ENCODE assay signal across 8 mouse cellular contexts in genomic region chr5:125176370-125176766, GRCm38 (mm10). TPM values are rescaled to one million over a fixed set of nuclear protein-coding genes. Genes with fewer than 3 reads are reported as not detected.
DNase-seq lines count a peak whose midpoint lies in the region; ATAC-seq and TF ChIP-seq lines count a peak whose summit lies in the region.

No protein-coding gene starts in this region.

- intact Hi-C loops in gastrocnemius, adult 2 months (cut with DNase I), result no loop called here

- H3K4me3 ChIP-seq in gastrocnemius, adult 2 months, result peak overlapping the region; percentile 94
- H3K4me3 ChIP-seq in lung, postnatal 0 days (ENCODE audit: low read depth, low read length), result 0 out of 2 replicates have a peak overlapping the region, but pooled peaks have one; percentile 87
- H3K4me3 ChIP-seq in lung, adult 2 months (replicated peaks; ENCODE audit: extremely low read depth, low read depth, low read length), result no peak overlapping the region
- H3K4me3 ChIP-seq in limb, embryonic 15.5 days, result peak overlapping the region; percentile 84
- H3K4me3 ChIP-seq in stomach, embryonic 16.5 days (replicated peaks; ENCODE audit: low read length), result peak overlapping the region; percentile 76

- ATAC-seq in lung, postnatal 0 days, result no peak
- ATAC-seq in limb, embryonic 15.5 days (ENCODE audit: insufficient number of reproducible peaks, low FRiP score, low TSS enrichment, low read depth), result no peak
- ATAC-seq in stomach, embryonic 16.5 days (ENCODE audit: insufficient read depth, low FRiP score), result no peak
- no peak for ATAC-seq in megakaryocyte-erythroid progenitor cell, adult 5-6 weeks (replicated peaks; ENCODE audit: low FRiP score, low TSS enrichment, poor library complexity, severe bottlenecking)

- no peaks in the 10 kb centered on the region for H3K27me3 ChIP-seq in lung, postnatal 0 days (replicated peaks; ENCODE audit: insufficient read depth, low read length)
- H3K27me3 ChIP-seq in limb, embryonic 15.5 days, result no peaks in the 10 kb centered on the region
- H3K27me3 ChIP-seq in stomach, embryonic 16.5 days (ENCODE audit: control insufficient read depth, insufficient read depth, low read length), result no peaks in the 10 kb centered on the region

- 37% methylated on average over 5 of the region's 5 CpGs for WGBS in lung, postnatal 0 days
- 36% methylated on average over 5 of the region's 5 CpGs for WGBS in lung, adult 2 months
- WGBS in limb, embryonic 15.5 days, result 37% methylated on average over 5 of the region's 5 CpGs
- WGBS in stomach, embryonic 16.5 days, result 33% methylated on average over 5 of the region's 5 CpGs

- no peak for TF ChIP-seq CTCF in gastrocnemius, adult 2 months (IDR thresholded peaks at IDR 0.05)
- no peak for TF ChIP-seq CTCF in lung, postnatal 0 days (IDR thresholded peaks at IDR 0.05)
- TF ChIP-seq CTCF in lung, adult 2 months (IDR thresholded peaks at IDR 0.05; ENCODE audit: insufficient read depth, low read length), result no peak

- no peak overlapping the region for H3K9ac ChIP-seq in lung, postnatal 0 days (replicated peaks; ENCODE audit: low read depth)
- no peak overlapping the region for H3K9ac ChIP-seq in limb, embryonic 15.5 days
- H3K9ac ChIP-seq in stomach, embryonic 16.5 days (ENCODE audit: low read length), result peak overlapping the region; percentile 93; the same call in 1 of the 2 replicates

- peaks cover 38% of the 10 kb centered on the region for H3K4me1 ChIP-seq in lung, postnatal 0 days (ENCODE audit: insufficient read depth, low read depth, low read length)
- peaks cover 48% of the 10 kb centered on the region for H3K4me1 ChIP-seq in lung, adult 2 months (ENCODE audit: control insufficient read depth, insufficient read depth, low read length)
- peaks cover 75% of the 10 kb centered on the region for H3K4me1 ChIP-seq in limb, embryonic 15.5 days
- peaks cover 69% of the 10 kb centered on the region for H3K4me1 ChIP-seq in stomach, embryonic 16.5 days (ENCODE audit: control insufficient read depth, insufficient read depth, low read length)

- no peaks in the 10 kb centered on the region for H3K9me3 ChIP-seq in lung, postnatal 0 days (ENCODE audit: low read length)
- no peaks in the 10 kb centered on the region for H3K9me3 ChIP-seq in limb, embryonic 15.5 days
- H3K9me3 ChIP-seq in stomach, embryonic 16.5 days (replicated peaks; ENCODE audit: control insufficient read depth, low read length), result no peaks in the 10 kb centered on the region

- H3K4me2 ChIP-seq in lung, postnatal 0 days (replicated peaks; ENCODE audit: low read depth, low read length), result peak overlapping the region; percentile 93
- H3K4me2 ChIP-seq in limb, embryonic 15.5 days, result peak overlapping the region; percentile 82
- H3K4me2 ChIP-seq in stomach, embryonic 16.5 days (ENCODE audit: low read depth, low read length), result peak overlapping the region; percentile 96

- no peak for DNase-seq in gastrocnemius, adult 2 months
- no peak for DNase-seq in gastrocnemius, postnatal 10 days
- DNase-seq in lung, postnatal 0 days (ENCODE audit: low spot score), result no peak
- DNase-seq in lung, adult 2 months, result no peak
- DNase-seq in embryo, embryonic 10.5 days (ENCODE audit: low spot score), result no peak

- H3K27ac ChIP-seq in gastrocnemius, adult 2 months, result peak overlapping the region; percentile 93
- H3K27ac ChIP-seq in lung, postnatal 0 days (ENCODE audit: low read length), result peak overlapping the region; percentile 51; the same call in 1 of the 2 replicates
- no peak overlapping the region for H3K27ac ChIP-seq in limb, embryonic 15.5 days
- no peak overlapping the region for H3K27ac ChIP-seq in stomach, embryonic 16.5 days (ENCODE audit: low read length)

- H3K36me3 ChIP-seq in lung, postnatal 0 days (ENCODE audit: insufficient read depth, low read length), result no peaks in the 10 kb centered on the region
- no peaks in the 10 kb centered on the region for H3K36me3 ChIP-seq in limb, embryonic 15.5 days
- H3K36me3 ChIP-seq in stomach, embryonic 16.5 days (ENCODE audit: control insufficient read depth, insufficient read depth, low read length), result no peaks in the 10 kb centered on the region

- no peak for TF ChIP-seq EP300 in lung, postnatal 0 days (IDR thresholded peaks at IDR 0.05)

- no peak for TF ChIP-seq POLR2A in lung, adult 2 months (IDR thresholded peaks at IDR 0.05; ENCODE audit: borderline replicate concordance, extremely low read depth, low read depth, low read length)

RNA-seq across cellular contexts. Expression of gene Ncor2, which starts 2.7 kb away (rescaled TPM):
- total RNA-seq in gastrocnemius, adult 2 months (2021), result 100 to 1,000 TPM; 123 to 153 TPM
- total RNA-seq in gastrocnemius, postnatal 10 days (2021), result 100 to 1,000 TPM; 116 to 123 TPM
- polyA plus RNA-seq in lung, postnatal 0 days (2015; fragmentation: Nextera tagmentation; extraction: Ambion mirVana), result 20.2 and 23.9 TPM in 2 replicates
- polyA plus RNA-seq in lung, adult 2 months (2012; rRNA removed), result 65.5 and 78.9 TPM in 2 replicates
- 32.7 and 34.1 TPM in 2 replicates for polyA plus RNA-seq in limb, embryonic 15.5 days (2015; fragmentation: Nextera tagmentation; extraction: Ambion mirVana)
- 21.4 and 24.6 TPM in 2 replicates for polyA plus RNA-seq in stomach, embryonic 16.5 days (2015; fragmentation: Nextera tagmentation; extraction: Ambion mirVana)
- total RNA-seq in megakaryocyte-erythroid progenitor cell, adult 5-6 weeks (2014; fragmentation: Nextera tagmentation), result 48.7 and 54.4 TPM in 2 replicates
- total RNA-seq in megakaryocyte-erythroid progenitor cell, adult 5-6 weeks (2017), result 4.8 and 6.7 TPM in 2 replicates

Comparison
In these comparisons a context has a peak if more than half of its experiments do, and no peak if none do; other contexts are left out.
1. H3K27ac ChIP-seq: peak in gastrocnemius, adult 2 months (single experiment) and lung, postnatal 0 days (single experiment); none in limb, embryonic 15.5 days (single experiment) and stomach, embryonic 16.5 days (single experiment).
2. Peak in every context shown above with its lines, with median percentiles within 50 percentile points of each other: H3K4me2 ChIP-seq.